Mouse (Mus musculus) liver, embryonic 16.5 days (tissue): ENCODE data around the gene Dtx4. TPM values are rescaled to one million over a fixed set of nuclear protein-coding genes. Genes with fewer than 3 reads are reported as not detected.

ENCODE experiments used
- ATAC-seq: fragments of 200-750 bp; cut with Nextera tagmentation; 2 replicates; pipeline ENCODE4 v1.8.0; 2017; ENCODE audit warnings: low read depth, mild to moderate bottlenecking, moderate number of reproducible peaks, moderate library complexity
- H3K27ac ChIP-seq: fragments of 300-500 bp; sonication (generic); 2 replicates; pipeline ENCODE4 v1.5.1; 2014; ENCODE audit warnings: mild to moderate bottlenecking, low read length
- H3K27me3 ChIP-seq: fragments of 300-500 bp; sonication (generic); 2 replicates; pipeline ENCODE4 v1.6.1; 2014; ENCODE audit warnings: low read depth, low read length, mixed read lengths; ENCODE audit not compliant: control insufficient read depth, insufficient read depth
- H3K36me3 ChIP-seq: fragments of 300-500 bp; sonication (generic); 2 replicates; pipeline ENCODE4 v1.6.1; 2014; ENCODE audit warnings: mild to moderate bottlenecking; ENCODE audit not compliant: control insufficient read depth, insufficient read depth
- H3K4me1 ChIP-seq: fragments of 300-500 bp; sonication (generic); 2 replicates; pipeline ENCODE4 v1.6.1; 2014; ENCODE audit warnings: low read depth, low read length, mixed read lengths; ENCODE audit not compliant: control insufficient read depth
- H3K4me2 ChIP-seq: fragments of 300-500 bp; sonication (generic); 2 replicates; pipeline ENCODE4 v1.6.1; 2014; ENCODE audit warnings: low read depth, low read length, mixed read lengths
- H3K4me3 ChIP-seq: fragments of 300-500 bp; sonication (generic); 2 replicates; pipeline ENCODE4 v1.5.1; 2014; ENCODE audit warnings: low read depth, mild to moderate bottlenecking, low read length
- H3K9ac ChIP-seq: fragments of 300-500 bp; sonication (generic); 2 replicates; pipeline ENCODE4 v1.6.1; 2014; ENCODE audit warnings: low read depth, low read length
- H3K9me3 ChIP-seq: fragments of 300-500 bp; sonication (generic); replicated peaks from 2 replicates; pipeline ENCODE4 v1.6.1; 2016; ENCODE audit warnings: low read length; ENCODE audit not compliant: control insufficient read depth
- WGBS: fragments of 180-500 bp; shearing (Covaris S2); extraction: QIAGEN DNeasy Blood & Tissue Kit; methylation state at CpG from one replicate; pipeline ENCODE4 v1.1.7; 2014; ENCODE audit not compliant: insufficient replicate concordance; 5-methylcytosine and 5-hydroxymethylcytosine counted together
- polyA plus RNA-seq: library from polyadenylated mRNA; unstranded; fragments of >200 nt; fragmentation: Nextera tagmentation; extraction: Ambion mirVana; gene quantifications from 2 replicates; pipeline ENCODE4 v1.2.1, GENCODE M21; 2015

The Dtx4 gene
- polyA plus RNA-seq, 1 experiment from 2014 or later, result 2.2 TPM

DNA sequence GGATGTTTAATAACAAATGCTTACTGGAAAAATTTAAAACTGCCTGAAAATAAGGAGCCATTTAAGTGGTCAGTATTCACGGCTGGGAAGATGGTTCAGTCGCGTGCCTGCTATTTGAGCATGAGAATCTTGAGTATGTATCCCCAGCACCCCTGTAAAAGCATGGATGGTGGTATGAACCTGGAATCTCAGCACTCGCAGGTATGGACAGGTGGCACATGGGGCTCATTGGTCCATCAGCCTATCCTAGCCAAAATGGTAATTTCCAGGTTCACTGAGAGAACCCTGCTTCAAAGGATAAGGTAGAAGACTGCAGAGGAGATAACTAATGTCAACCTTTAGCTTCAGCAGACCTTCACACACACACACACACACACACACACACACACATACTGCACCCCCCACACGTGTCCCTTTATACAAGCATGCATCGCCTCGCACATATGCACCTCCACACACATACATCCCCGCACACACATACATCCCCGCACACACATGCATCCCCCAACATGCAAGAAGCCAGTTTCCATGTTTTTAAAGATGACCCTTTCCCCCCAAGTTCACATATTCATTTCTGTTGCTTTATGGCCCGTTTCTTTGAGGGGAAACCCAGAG is 35.6 kb downstream of the Dtx4 start:
- 75% methylated on average over 10 of the region's 10 CpGs for WGBS
- Histone ChIP-seq H3K9ac (no peak overlapping the region), H3K27me3 (no peaks in the 10 kb centered on the region), H3K4me1 (no peaks in the 10 kb centered on the region), H3K36me3 (no peaks in the 10 kb centered on the region), H3K9me3 (no peaks in the 10 kb centered on the region), H3K4me2 (no peak overlapping the region), H3K4me3 (no peak overlapping the region), H3K27ac (no peak overlapping the region)
- no peak for ATAC-seq

DNA sequence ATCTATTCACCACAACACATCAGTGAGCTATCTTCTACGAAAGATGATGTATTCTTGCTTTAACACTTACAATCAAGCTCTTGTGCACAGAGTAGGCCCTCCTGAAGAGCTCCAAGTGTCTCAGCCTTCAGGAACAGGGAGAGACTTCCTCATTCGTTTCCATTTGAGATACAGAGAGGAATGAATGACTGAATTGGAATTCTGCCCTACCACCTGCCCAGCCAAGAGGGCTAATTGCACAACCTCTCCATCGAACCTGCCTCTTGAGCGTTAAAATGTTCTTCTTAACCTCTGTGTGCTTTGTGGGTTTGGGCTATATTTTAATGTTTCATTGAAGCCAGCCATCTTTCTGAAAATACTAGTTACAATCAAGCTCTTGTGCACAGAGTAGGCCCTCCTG is 36.6 kb downstream of the Dtx4 start:
- WGBS, result 53% methylated on average over 4 of the region's 4 CpGs
- Histone ChIP-seq H3K4me1 (no peaks in the 10 kb centered on the region), H3K27ac (peak overlapping the region; percentile 50), H3K4me3 (no peak overlapping the region), H3K9me3 (no peaks in the 10 kb centered on the region), H3K4me2 (no peak overlapping the region), H3K27me3 (no peaks in the 10 kb centered on the region), H3K36me3 (no peaks in the 10 kb centered on the region), H3K9ac (no peak overlapping the region)
- no peak for ATAC-seq

- peak overlapping the region; percentile 50 for H3K27ac ChIP-seq
- ATAC-seq, result peak; percentile 55; the same call in 1 of the 2 replicates
- H3K9ac ChIP-seq, result no peak overlapping the region
- H3K4me2 ChIP-seq, result no peak overlapping the region
- no peaks in the 10 kb centered on the region for H3K27me3 ChIP-seq
- 46% methylated on average over 5 of the region's 5 CpGs for WGBS
- no peak overlapping the region for H3K4me3 ChIP-seq
- no peaks in the 10 kb centered on the region for H3K9me3 ChIP-seq
- no peaks in the 10 kb centered on the region for H3K36me3 ChIP-seq
- no peaks in the 10 kb centered on the region for H3K4me1 ChIP-seq
These were observed 37.1 kb downstream of the Dtx4 start for GRCm38 (mm10) chr19:12464127-12464526.

GRCm38 (mm10) chr19:12463722-12464035 is 37.6 kb downstream of the Dtx4 start:
- H3K9me3 ChIP-seq, result no peaks in the 10 kb centered on the region
- 30% methylated on average over 1 of the region's 1 CpGs for WGBS
- no peaks in the 10 kb centered on the region for H3K4me1 ChIP-seq
- H3K4me2 ChIP-seq, result no peak overlapping the region
- H3K36me3 ChIP-seq, result no peaks in the 10 kb centered on the region
- peak overlapping the region; percentile 5; the same call in 1 of the 2 replicates for H3K4me3 ChIP-seq
- no peak overlapping the region for H3K9ac ChIP-seq
- peak overlapping the region; percentile 50 for H3K27ac ChIP-seq
- no peaks in the 10 kb centered on the region for H3K27me3 ChIP-seq
- ATAC-seq, result peak; percentile 43

GRCm38 (mm10) chr19:12462851-12463721 is 38.2 kb downstream of the Dtx4 start:
- H3K36me3 ChIP-seq, result no peaks in the 10 kb centered on the region
- H3K27ac ChIP-seq, result peak overlapping the region; percentile 50
- no peak overlapping the region for H3K4me2 ChIP-seq
- no peaks in the 10 kb centered on the region for H3K9me3 ChIP-seq
- no peaks in the 10 kb centered on the region for H3K4me1 ChIP-seq
- no peak overlapping the region for H3K9ac ChIP-seq
- peak overlapping the region; percentile 25 for H3K4me3 ChIP-seq
- no peaks in the 10 kb centered on the region for H3K27me3 ChIP-seq
- WGBS, result 57% methylated on average over 7 of the region's 7 CpGs
- no peak for ATAC-seq

DNA sequence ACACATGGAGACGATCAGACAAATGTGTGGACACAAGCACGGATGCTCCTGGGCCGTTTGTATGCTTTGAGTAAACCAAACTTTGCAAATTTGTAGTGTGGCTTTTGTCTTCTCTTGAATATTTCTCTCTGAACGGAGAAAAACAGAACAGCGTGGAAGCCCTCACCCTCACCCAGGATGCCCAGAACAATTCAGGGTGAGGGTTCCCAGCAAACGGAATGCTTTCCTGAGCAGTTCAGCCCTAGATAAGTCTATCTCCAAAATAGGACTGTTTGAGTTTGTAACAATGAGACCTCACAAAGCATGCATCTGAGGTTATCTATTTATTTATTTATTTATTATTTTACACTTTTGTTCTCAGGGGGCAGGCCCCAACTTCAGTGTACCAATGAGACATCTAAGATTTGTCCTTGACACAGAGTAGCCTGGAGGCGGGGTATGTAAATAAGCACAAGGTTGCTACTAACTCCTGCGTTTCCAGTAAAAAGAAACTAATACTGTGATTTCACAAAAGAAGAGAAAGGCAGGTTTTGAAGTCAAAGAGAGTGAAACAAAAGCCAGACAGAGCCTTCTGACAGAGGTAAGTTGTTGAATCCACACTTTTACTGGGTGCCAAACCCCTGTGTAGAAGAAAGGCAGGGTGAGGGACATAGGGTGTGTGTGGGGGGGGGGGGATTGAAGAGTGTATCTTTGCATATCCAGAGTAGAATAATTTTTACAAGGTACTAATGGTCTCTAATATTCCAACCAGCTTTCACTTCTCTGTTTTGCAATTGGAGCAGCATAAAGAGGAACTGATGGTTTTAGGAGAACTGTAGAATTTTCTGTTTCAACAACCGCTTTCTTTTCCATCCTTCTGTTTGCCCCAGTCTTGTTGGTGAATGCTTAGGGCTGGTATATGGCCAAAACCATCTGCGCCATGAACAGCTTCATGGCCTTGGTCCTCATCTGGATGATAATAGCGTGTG is 40.7 kb downstream of the Dtx4 start, which contains the start of gene Mpeg1:
Gene Mpeg1 (plus strand): TSS at position 498 of the 968 bp plus-strand sequence.
- no peaks in the 10 kb centered on the region for H3K9me3 ChIP-seq
- 58% methylated on average over 11 of the region's 11 CpGs for WGBS
- H3K27ac ChIP-seq, result peak within 1 kb of the TSS; percentile 19
- peak within 1 kb of the TSS; percentile 25 for H3K4me3 ChIP-seq
- H3K4me2 ChIP-seq, result no peak within 1 kb of the TSS; the same call in 1 of the 2 replicates
- H3K27me3 ChIP-seq, result no peaks in the 10 kb centered on the region
- no peaks in the 10 kb centered on the region for H3K4me1 ChIP-seq
- no peak within 1 kb of the TSS for H3K9ac ChIP-seq
- ATAC-seq, result no peak
- no peaks in the 10 kb centered on the region for H3K36me3 ChIP-seq

GRCm38 (mm10) chr19:12459516-12459915 is 41.7 kb downstream of the Dtx4 start:
- Histone ChIP-seq H3K36me3 (no peaks in the 10 kb centered on the region), H3K4me2 (no peak overlapping the region), H3K9me3 (no peaks in the 10 kb centered on the region), H3K4me1 (no peaks in the 10 kb centered on the region), H3K27ac (no peak overlapping the region), H3K9ac (no peak overlapping the region), H3K27me3 (no peaks in the 10 kb centered on the region), H3K4me3 (no peak overlapping the region)
- no peak for ATAC-seq
- 57% methylated on average over 4 of the region's 4 CpGs for WGBS

GRCm38 (mm10) chr19:12457401-12458066 is 43.7 kb downstream of the Dtx4 start:
- H3K4me1 ChIP-seq, result no peaks in the 10 kb centered on the region
- no peak overlapping the region for H3K9ac ChIP-seq
- no peaks in the 10 kb centered on the region for H3K9me3 ChIP-seq
- no peak overlapping the region for H3K4me2 ChIP-seq
- no peak overlapping the region for H3K4me3 ChIP-seq
- 0 out of 2 replicates have a peak overlapping the region, but pooled peaks have one; percentile 59 for H3K27ac ChIP-seq
- 0 out of 2 replicates have a peak, but pooled peaks have one; percentile 9 for ATAC-seq
- 43% methylated on average over 12 of the region's 12 CpGs for WGBS
- no peaks in the 10 kb centered on the region for H3K27me3 ChIP-seq
- H3K36me3 ChIP-seq, result no peaks in the 10 kb centered on the region
